Mouse (Mus musculus) CD4-positive, CD25-positive, alpha-beta regulatory T cell, adult 2 months (primary cell): ENCODE measurements around the gene Lcp1.

Experiments used
- DNase-seq: peaks from one replicate; pipeline ENCODE4 v3.0.0-alpha.2; 2012; ENCODE audit warnings: low read depth, low spot score

The Lcp1 gene

GRCm38 (mm10) chr14:75205363-75206051 is 74.6 kb downstream of the Lcp1 start:
- DNase-seq: no peak

DNA sequence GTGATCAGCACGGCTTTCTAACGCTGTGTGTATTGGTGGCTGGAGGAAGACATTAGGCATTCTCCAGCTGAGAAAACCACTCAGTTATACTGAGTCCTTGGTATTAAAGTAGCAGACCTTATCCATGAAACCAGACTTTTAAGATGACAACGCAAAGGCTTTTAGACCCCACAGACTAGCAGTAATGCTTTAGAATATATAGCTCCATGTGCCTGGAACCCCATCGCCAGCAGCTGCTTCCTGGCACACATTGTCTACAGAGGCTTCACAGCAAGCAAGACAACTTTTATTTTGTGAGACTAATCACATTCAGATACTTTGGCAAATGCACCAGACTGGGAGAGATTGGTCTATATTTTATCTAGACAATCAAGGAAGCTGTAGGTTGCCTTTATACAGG is 75.4 kb downstream of the Lcp1 start:
- no peak for DNase-seq

DNA sequence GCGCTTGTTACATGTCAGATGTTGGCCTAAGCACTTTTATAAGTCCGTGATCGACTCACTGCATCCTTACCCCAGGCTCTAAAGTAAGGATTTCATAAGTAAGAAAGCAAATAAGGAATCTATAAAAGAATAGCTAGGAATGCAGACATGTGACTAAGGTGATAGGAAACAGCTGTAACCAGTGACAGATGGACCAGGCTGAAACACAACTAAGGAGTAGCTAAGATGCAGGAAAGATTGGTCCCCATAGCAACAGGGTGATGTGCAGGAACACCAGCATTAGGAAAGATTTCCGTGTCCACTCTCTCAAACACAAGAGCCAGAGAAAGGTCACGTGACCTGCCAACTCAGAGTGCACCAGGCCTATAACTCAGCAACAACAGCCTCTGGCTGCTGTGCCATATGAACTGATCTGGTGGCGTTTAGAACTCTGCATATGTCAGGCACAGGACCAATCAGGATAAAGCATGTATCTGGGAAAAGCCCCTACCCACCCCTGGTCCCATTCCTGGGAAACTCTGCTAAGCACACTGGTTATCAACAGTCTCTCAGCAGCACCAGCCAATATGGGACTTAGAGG is 77.8 kb downstream of the Lcp1 start:
- no peak for DNase-seq

GRCm38 (mm10) chr14:75213752-75214151 is 82.9 kb downstream of the Lcp1 start:
- DNase-seq: no peak

GRCm38 (mm10) chr14:75218843-75219242 is 87.9 kb downstream of the Lcp1 start:
- DNase-seq: no peak

- no peak for DNase-seq
Measured at GRCm38 (mm10) chr14:75219250-75219913, 88.5 kb downstream of the Lcp1 start.

- DNase-seq: no peak
Measured at GRCm38 (mm10) chr14:75222386-75222785, 91.5 kb downstream of the Lcp1 start.

GRCm38 (mm10) chr14:75227453-75228084 is 96.7 kb downstream of the Lcp1 start:
- DNase-seq: peak; percentile 53

GRCm38 (mm10) chr14:75229834-75230233 is 98.9 kb downstream of the Lcp1 start:
- DNase-seq: peak; percentile 81

DNA sequence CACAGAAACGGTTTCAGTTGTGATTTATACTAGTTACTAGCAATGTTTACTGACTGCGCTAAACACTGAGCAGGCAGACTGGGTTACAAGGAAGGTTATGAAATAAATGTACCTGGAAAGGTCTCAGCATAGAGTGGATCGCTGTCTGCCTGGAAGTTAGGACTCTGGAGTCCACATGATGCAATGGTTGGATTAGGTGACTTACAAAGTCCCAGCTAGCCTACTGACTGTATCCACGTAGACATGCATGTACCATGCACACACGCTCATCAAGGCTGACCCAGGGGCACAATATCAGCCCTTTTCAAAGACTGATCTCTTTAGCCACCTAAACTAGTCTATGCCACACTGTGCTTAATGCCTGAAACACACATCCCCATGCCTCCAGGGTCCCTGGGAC is 102.2 kb downstream of the Lcp1 start:
- no peak for DNase-seq

DNA sequence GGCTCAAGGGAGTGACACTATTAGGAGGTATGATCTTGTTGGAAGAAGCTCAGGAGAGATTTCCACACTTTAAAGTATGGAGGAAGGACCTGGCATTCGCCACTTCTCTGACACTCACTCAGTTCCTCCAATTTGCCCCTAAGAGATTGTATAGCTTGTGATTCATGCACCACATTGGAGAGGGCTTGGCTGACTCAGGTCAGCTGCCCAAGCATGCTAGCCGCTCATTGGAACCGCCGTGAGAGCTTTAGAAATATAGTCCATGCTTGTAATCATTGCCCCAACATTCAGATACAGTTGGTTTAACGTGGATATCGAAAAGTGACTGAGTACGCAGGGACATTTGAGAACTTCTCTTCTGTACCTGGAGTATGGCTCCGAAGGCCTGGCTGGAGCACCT is 104.7 kb downstream of the Lcp1 start:
- DNase-seq: no peak

DNA sequence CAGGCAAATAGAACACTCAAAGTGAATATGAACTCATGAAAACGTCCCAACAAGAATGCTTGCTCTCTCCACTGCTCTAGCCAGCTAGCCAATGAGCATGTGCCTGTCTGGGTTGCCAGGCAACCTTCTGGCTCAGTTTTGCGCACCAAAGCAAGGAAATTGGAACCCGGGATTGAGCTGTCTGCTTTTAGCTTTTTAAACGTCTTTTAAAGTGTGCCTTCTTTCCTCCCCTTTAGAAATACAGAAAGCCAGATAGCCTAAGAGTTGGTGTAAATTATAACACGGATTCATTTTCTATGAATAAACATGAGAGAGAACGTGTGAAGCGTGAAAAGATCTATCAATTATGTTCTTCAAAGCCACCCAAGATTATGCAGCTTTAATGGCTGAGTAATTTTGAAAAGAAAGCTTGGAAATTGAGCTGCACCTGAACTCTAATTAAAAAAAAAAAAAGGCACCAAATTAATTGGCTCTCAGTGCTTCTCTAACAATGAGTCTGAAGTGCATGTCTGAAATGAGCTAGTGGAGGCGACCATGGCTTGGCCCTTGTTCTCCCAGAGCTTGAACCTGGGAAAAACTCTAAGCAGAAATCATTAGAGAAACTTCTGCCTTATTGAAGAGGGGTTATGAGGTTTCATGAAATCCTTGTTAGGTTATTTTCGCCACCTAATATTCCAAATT is 105.2 kb downstream of the Lcp1 start:
- DNase-seq: no peak

DNA sequence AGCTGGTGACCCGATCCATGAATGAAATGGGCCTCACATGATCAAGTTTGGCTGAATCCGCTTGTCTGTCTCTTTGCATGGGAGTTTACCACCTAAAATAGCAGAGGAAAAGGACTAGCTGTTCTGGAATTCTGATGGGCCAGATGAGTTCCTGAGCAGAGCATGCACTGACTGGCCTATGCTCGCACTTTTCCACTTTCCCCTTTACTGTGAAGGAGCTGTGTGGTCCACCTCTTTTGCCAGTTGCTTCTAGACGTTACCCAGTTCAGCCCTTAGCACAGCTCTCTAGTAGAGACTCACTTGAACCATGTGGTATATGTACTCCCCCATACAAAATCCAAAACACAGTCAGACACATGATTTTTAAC is 105.7 kb downstream of the Lcp1 start:
- DNase-seq: no peak

GRCm38 (mm10) chr14:75237096-75237495 is 106.2 kb downstream of the Lcp1 start:
- DNase-seq: no peak

GRCm38 (mm10) chr14:75238054-75238692 is 107.3 kb downstream of the Lcp1 start:
- no peak for DNase-seq

DNA sequence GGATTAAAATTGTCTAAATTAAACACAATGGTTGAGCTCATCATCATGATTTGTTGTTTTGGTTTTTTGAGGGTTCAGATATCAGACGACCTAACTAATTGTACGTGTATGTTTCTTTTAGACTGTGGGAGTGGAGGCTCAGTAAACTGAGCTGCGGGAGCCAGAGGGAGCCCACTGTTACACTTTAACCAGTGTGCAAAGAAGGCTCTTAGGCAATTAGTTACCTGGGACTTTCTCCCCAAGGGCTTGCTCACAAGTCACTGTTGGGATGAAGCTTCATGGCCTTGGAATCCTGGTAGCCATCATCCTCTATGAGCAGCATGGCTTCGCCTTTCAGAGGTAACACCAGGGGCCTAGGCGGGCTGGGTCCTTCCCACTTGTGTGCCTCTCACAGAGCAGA is 111.2 kb downstream of the Lcp1 start, which contains the start of gene Cpb2:
Gene Cpb2 (plus strand): TSS at position 201 of the 400 bp plus-strand sequence.
- no peak for DNase-seq

DNA sequence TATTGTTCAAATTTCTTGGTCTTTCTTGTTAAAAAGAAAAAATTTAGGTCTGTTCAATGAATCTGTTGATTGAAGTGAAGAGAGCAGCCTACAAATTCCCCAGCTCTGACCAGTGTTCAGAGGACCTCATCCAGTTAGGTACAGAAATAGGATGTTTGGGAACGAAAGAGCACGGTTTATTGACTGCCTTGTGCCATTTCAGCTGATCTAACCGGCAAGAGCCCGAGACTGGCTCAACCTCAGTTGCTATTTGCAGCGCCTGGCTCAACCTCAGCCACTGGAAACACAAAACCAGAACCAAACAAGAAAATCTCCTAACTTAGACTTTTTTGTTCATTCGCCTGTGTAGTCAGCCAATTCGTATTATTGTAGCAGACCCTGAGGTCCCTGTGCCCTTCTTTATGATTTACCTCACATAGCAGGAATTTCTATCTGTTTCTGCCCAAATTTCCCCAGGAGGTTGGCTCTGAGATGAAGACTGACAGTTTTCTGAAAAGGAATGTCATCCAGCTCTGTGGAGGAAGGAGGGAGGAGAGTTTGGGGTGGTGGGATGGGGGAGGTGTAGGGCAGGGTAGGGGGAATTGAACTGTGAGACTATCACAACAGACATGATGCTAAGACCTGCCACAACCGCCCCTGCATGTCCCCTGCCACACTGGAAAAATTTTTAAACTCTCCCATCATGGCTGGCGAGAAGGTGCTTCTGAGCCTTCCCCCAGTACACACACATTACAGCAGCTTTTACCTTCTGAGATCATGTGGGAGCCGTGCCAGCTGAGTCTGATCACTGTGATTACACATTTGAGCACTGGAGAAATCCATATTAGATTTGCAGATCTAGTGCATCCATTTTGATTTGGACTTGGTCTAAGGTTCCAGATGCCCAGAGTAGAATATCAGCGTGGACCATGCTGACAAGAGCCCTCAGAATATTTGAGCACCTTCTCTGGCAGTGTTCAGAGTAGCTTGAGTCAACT is 115.4 kb downstream of the Lcp1 start:
- DNase-seq: no peak

DNA sequence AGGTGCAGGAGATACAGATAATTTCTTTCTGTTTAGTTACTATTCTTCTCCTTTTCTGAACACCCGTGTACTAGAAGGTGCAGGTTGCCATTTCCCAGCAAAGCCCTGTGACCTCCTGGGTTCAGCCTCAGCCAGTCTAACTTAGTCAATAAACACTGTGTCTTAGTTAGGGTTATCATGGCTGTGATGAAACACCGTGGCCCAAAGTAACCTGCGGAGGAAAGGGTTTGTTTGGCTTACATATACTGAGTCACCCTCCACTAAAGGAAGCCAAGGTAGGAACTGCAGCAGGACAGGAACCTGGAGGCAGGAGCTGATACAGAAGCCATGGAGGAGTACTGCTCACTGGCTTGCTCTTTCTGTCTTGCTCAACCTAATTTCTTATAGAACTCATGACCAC is 119.5 kb downstream of the Lcp1 start:
- DNase-seq: no peak

- peak; percentile 29 for DNase-seq
Measured at GRCm38 (mm10) chr14:75256521-75256920, 125.6 kb downstream of the Lcp1 start.

GRCm38 (mm10) chr14:75269531-75269930 is 138.6 kb downstream of the Lcp1 start:
- DNase-seq: no peak
